Mouse (Mus musculus): ENCODE data around the gene Card11. TPM values are rescaled to one million over a fixed set of nuclear protein-coding genes. Genes with fewer than 3 reads are reported as not detected.

The Card11 gene
- polyA plus RNA-seq, 1 experiment from 2014 or later = 0.74 TPM

- peak overlapping the region; percentile 19; the same call in 1 of the 2 replicates for H3K4me3 ChIP-seq (ENCODE audit: low read length)
- ATAC-seq (ENCODE audit: low read depth) = peak; percentile 47
- H3K9me3 ChIP-seq (ENCODE audit: control insufficient read depth, low read length) = no peaks in the 10 kb centered on the region
- peak overlapping the region; percentile 34 for H3K4me2 ChIP-seq (ENCODE audit: low read depth, low read length)
- H3K27ac ChIP-seq (ENCODE audit: low read length) = no peak overlapping the region; the same call in 1 of the 2 replicates
- no peaks in the 10 kb centered on the region for H3K36me3 ChIP-seq (ENCODE audit: control insufficient read depth, insufficient read depth, low read length)
- WGBS = 7% methylated on average over 18 of the region's 18 CpGs
- H3K27me3 ChIP-seq (ENCODE audit: control insufficient read depth, insufficient read depth, low read depth, low read length) = no peaks in the 10 kb centered on the region; the same call in 1 of the 2 replicates
- H3K4me1 ChIP-seq (replicated peaks; ENCODE audit: control insufficient read depth, insufficient read depth, low read length) = peaks cover 23% of the 10 kb centered on the region
- H3K9ac ChIP-seq (ENCODE audit: low read length) = peak overlapping the region; percentile 47
Measured at GRCm38 (mm10) chr5:140873039-140873551, 127.3 kb downstream of the Card11 start.

GRCm38 (mm10) chr5:140872532-140873038 is 127.8 kb downstream of the Card11 start:
- Histone ChIP-seq H3K4me2 (ENCODE audit: low read depth, low read length) (peak overlapping the region; percentile 34), H3K27me3 (ENCODE audit: control insufficient read depth, insufficient read depth, low read depth, low read length) (no peaks in the 10 kb centered on the region; the same call in 1 of the 2 replicates), H3K36me3 (ENCODE audit: control insufficient read depth, insufficient read depth, low read length) (no peaks in the 10 kb centered on the region), H3K27ac (ENCODE audit: low read length) (no peak overlapping the region; the same call in 1 of the 2 replicates), H3K4me3 (ENCODE audit: low read length) (peak overlapping the region; percentile 19; the same call in 1 of the 2 replicates), H3K4me1 (replicated peaks; ENCODE audit: control insufficient read depth, insufficient read depth, low read length) (peaks cover 23% of the 10 kb centered on the region), H3K9ac (ENCODE audit: low read length) (no peak overlapping the region), H3K9me3 (ENCODE audit: control insufficient read depth, low read length) (no peaks in the 10 kb centered on the region)
- peak; percentile 51 for ATAC-seq (ENCODE audit: low read depth)
- WGBS = 20% methylated on average over 11 of the region's 11 CpGs

GRCm38 (mm10) chr5:140871241-140871640 is 129.1 kb downstream of the Card11 start:
- Histone ChIP-seq H3K9ac (ENCODE audit: low read length) (no peak overlapping the region), H3K4me3 (ENCODE audit: low read length) (no peak overlapping the region), H3K27me3 (ENCODE audit: control insufficient read depth, insufficient read depth, low read depth, low read length) (no peaks in the 10 kb centered on the region; the same call in 1 of the 2 replicates), H3K27ac (ENCODE audit: low read length) (no peak overlapping the region), H3K4me2 (ENCODE audit: low read depth, low read length) (no peak overlapping the region), H3K36me3 (ENCODE audit: control insufficient read depth, insufficient read depth, low read length) (no peaks in the 10 kb centered on the region), H3K4me1 (replicated peaks; ENCODE audit: control insufficient read depth, insufficient read depth, low read length) (peaks cover 23% of the 10 kb centered on the region), H3K9me3 (ENCODE audit: control insufficient read depth, low read length) (no peaks in the 10 kb centered on the region)
- WGBS = 47% methylated on average over 6 of the region's 6 CpGs
- no peak for ATAC-seq (ENCODE audit: low read depth)

GRCm38 (mm10) chr5:140869034-140869433 is 131.3 kb downstream of the Card11 start:
- Histone ChIP-seq H3K27ac (ENCODE audit: low read length) (no peak overlapping the region), H3K36me3 (ENCODE audit: control insufficient read depth, insufficient read depth, low read length) (no peaks in the 10 kb centered on the region), H3K4me3 (ENCODE audit: low read length) (no peak overlapping the region), H3K9me3 (ENCODE audit: control insufficient read depth, low read length) (no peaks in the 10 kb centered on the region), H3K4me2 (ENCODE audit: low read depth, low read length) (no peak overlapping the region), H3K27me3 (ENCODE audit: control insufficient read depth, insufficient read depth, low read depth, low read length) (no peaks in the 10 kb centered on the region; the same call in 1 of the 2 replicates), H3K4me1 (replicated peaks; ENCODE audit: control insufficient read depth, insufficient read depth, low read length) (peaks cover 23% of the 10 kb centered on the region), H3K9ac (ENCODE audit: low read length) (no peak overlapping the region)
- whole genome bisulfite sequencing = 61% methylated on average over 2 of the region's 2 CpGs
- no peak for ATAC-seq (ENCODE audit: low read depth)

- ATAC-seq (ENCODE audit: low read depth) = no peak
- no peaks in the 10 kb centered on the region for H3K27me3 ChIP-seq (ENCODE audit: control insufficient read depth, insufficient read depth, low read depth, low read length)
- no peak overlapping the region for H3K27ac ChIP-seq (ENCODE audit: low read length)
- H3K9me3 ChIP-seq (ENCODE audit: control insufficient read depth, low read length) = no peaks in the 10 kb centered on the region
- H3K4me3 ChIP-seq (ENCODE audit: low read length) = no peak overlapping the region
- 77% methylated on average over 5 of the region's 5 CpGs for WGBS
- H3K4me1 ChIP-seq (replicated peaks; ENCODE audit: control insufficient read depth, insufficient read depth, low read length) = no peaks in the 10 kb centered on the region
- H3K9ac ChIP-seq (ENCODE audit: low read length) = no peak overlapping the region
- no peaks in the 10 kb centered on the region for H3K36me3 ChIP-seq (ENCODE audit: control insufficient read depth, insufficient read depth, low read length)
- H3K4me2 ChIP-seq (ENCODE audit: low read depth, low read length) = no peak overlapping the region
Measured at GRCm38 (mm10) chr5:140859730-140860129, 140.7 kb downstream of the Card11 start.

GRCm38 (mm10) chr5:140858335-140858734 is 142.0 kb downstream of the Card11 start:
- H3K4me2 ChIP-seq (ENCODE audit: low read depth, low read length) = no peak overlapping the region
- H3K9me3 ChIP-seq (ENCODE audit: control insufficient read depth, low read length) = no peaks in the 10 kb centered on the region
- no peaks in the 10 kb centered on the region for H3K36me3 ChIP-seq (ENCODE audit: control insufficient read depth, insufficient read depth, low read length)
- no peak for ATAC-seq (ENCODE audit: low read depth)
- no peak overlapping the region for H3K27ac ChIP-seq (ENCODE audit: low read length)
- no peak overlapping the region for H3K9ac ChIP-seq (ENCODE audit: low read length)
- no peaks in the 10 kb centered on the region for H3K27me3 ChIP-seq (ENCODE audit: control insufficient read depth, insufficient read depth, low read depth, low read length)
- peaks cover 4% of the 10 kb centered on the region; the same call in 1 of the 2 replicates for H3K4me1 ChIP-seq (replicated peaks; ENCODE audit: control insufficient read depth, insufficient read depth, low read length)
- WGBS = 74% methylated on average over 3 of the region's 3 CpGs
- H3K4me3 ChIP-seq (ENCODE audit: low read length) = no peak overlapping the region

GRCm38 (mm10) chr5:140857432-140858154 is 142.8 kb downstream of the Card11 start:
- Histone ChIP-seq H3K9ac (ENCODE audit: low read length) (no peak overlapping the region), H3K4me2 (ENCODE audit: low read depth, low read length) (no peak overlapping the region), H3K9me3 (ENCODE audit: control insufficient read depth, low read length) (no peaks in the 10 kb centered on the region), H3K4me1 (replicated peaks; ENCODE audit: control insufficient read depth, insufficient read depth, low read length) (peaks cover 4% of the 10 kb centered on the region; the same call in 1 of the 2 replicates), H3K27ac (ENCODE audit: low read length) (no peak overlapping the region), H3K27me3 (ENCODE audit: control insufficient read depth, insufficient read depth, low read depth, low read length) (no peaks in the 10 kb centered on the region), H3K36me3 (ENCODE audit: control insufficient read depth, insufficient read depth, low read length) (no peaks in the 10 kb centered on the region), H3K4me3 (ENCODE audit: low read length) (no peak overlapping the region)
- no peak for ATAC-seq (ENCODE audit: low read depth)
- 55% methylated on average over 8 of the region's 8 CpGs for WGBS

- Histone ChIP-seq H3K4me1 (replicated peaks; ENCODE audit: control insufficient read depth, insufficient read depth, low read length) (peaks cover 4% of the 10 kb centered on the region; the same call in 1 of the 2 replicates), H3K27me3 (ENCODE audit: control insufficient read depth, insufficient read depth, low read depth, low read length) (no peaks in the 10 kb centered on the region), H3K27ac (ENCODE audit: low read length) (no peak overlapping the region), H3K36me3 (ENCODE audit: control insufficient read depth, insufficient read depth, low read length) (no peaks in the 10 kb centered on the region), H3K4me2 (ENCODE audit: low read depth, low read length) (no peak overlapping the region), H3K9ac (ENCODE audit: low read length) (no peak overlapping the region), H3K4me3 (ENCODE audit: low read length) (no peak overlapping the region), H3K9me3 (ENCODE audit: control insufficient read depth, low read length) (peaks cover 3% of the 10 kb centered on the region; the same call in 1 of the 2 replicates)
- ATAC-seq (ENCODE audit: low read depth) = no peak
- 66% methylated on average over 11 of the region's 11 CpGs for WGBS
Measured at GRCm38 (mm10) chr5:140855909-140856530, 144.4 kb downstream of the Card11 start.

- Histone ChIP-seq H3K36me3 (ENCODE audit: control insufficient read depth, insufficient read depth, low read length) (no peaks in the 10 kb centered on the region), H3K4me2 (ENCODE audit: low read depth, low read length) (no peak overlapping the region), H3K27me3 (ENCODE audit: control insufficient read depth, insufficient read depth, low read depth, low read length) (no peaks in the 10 kb centered on the region), H3K4me1 (replicated peaks; ENCODE audit: control insufficient read depth, insufficient read depth, low read length) (peaks cover 4% of the 10 kb centered on the region; the same call in 1 of the 2 replicates), H3K9me3 (ENCODE audit: control insufficient read depth, low read length) (peaks cover 6% of the 10 kb centered on the region; the same call in 1 of the 2 replicates), H3K4me3 (ENCODE audit: low read length) (no peak overlapping the region), H3K9ac (ENCODE audit: low read length) (no peak overlapping the region), H3K27ac (ENCODE audit: low read length) (no peak overlapping the region)
- ATAC-seq (ENCODE audit: low read depth) = no peak
- WGBS = 74% methylated on average over 4 of the region's 4 CpGs
Measured at GRCm38 (mm10) chr5:140854700-140855099, 145.7 kb downstream of the Card11 start.

Measured in lung, embryonic 16.5 days (tissue).